Mouse (Mus musculus) spleen, adult 2 months (tissue): Measurements from ENCODE around the gene Zdhhc18.

Experiments used
- CTCF ChIP-seq: fragments of 200-500 bp; IDR thresholded peaks from 2 replicates; pipeline ENCODE4 v1.5.1; 2011; ENCODE audit warnings: mild to moderate bottlenecking, inconsistent platforms; ENCODE audit not compliant: insufficient read depth, insufficient read length, insufficient replicate concordance; ENCODE audit errors: extremely low read depth
- POLR2A ChIP-seq: fragments of 200-500 bp; IDR thresholded peaks from 2 replicates; pipeline ENCODE4 v1.6.1; 2011; ENCODE audit warnings: low read depth, low read length, inconsistent platforms

DNA sequence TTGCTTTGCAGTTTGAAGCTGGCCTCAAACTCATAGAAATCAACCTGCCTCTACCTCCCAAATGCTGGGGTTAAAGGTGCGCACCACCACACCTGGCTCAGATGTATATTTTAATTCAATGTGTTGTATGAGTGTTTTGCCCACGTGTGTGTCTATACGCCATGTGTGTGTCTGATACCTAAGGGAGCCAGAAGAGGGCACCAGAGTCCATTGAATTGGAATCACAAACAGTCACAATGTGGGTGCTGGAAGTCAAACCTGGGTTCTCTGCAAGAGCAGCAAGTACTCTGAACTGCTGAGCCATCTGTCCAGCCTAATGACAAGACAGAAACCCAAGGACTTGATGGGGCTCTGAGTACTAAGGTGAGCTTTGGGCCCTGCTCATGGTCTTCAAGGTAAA, 4.8 kb downstream of the Zdhhc18 start:
- no peak for TF ChIP-seq POLR2A
- TF ChIP-seq CTCF: no peak
